Mouse (Mus musculus) embryonic fibroblast, embryonic 13.5 days (primary cell): ENCODE data around the gene Adgrl3.

ENCODE experiments used
- CTCF ChIP-seq: IDR thresholded peaks from 2 replicates; pipeline ENCODE4 v1.5.1; 2011; ENCODE audit warnings: mild to moderate bottlenecking, control low read depth, low read length, moderate library complexity, borderline replicate concordance; ENCODE audit not compliant: insufficient read depth
- POLR2A ChIP-seq: IDR thresholded peaks from 2 replicates; pipeline ENCODE4 v1.6.1; 2011; ENCODE audit warnings: low read depth, mild to moderate bottlenecking, control low read depth, low read length, moderate library complexity

- TF ChIP-seq POLR2A (no peak), CTCF (no peak)
These were observed 464.0 kb downstream of the Adgrl3 start for GRCm38 (mm10) chr5:81483890-81484289.
